Mouse (Mus musculus) small intestine, adult 2 months (tissue): Measurements from ENCODE around the gene Zwilch. TPM values are rescaled to one million over a fixed set of nuclear protein-coding genes. Genes with fewer than 3 reads are reported as not detected.
"Not testable (repeated sequence)": the region's sequence is repeated elsewhere in the genome, so short reads cannot be mapped to it uniquely, and the experiment has no call there.

ENCODE experiments used
- H3K27ac ChIP-seq: fragments of 200-500 bp; 2 replicates; pipeline ENCODE4 v1.5.1; 2012; ENCODE audit warnings: low read depth, low read length, control low read depth, inconsistent platforms; ENCODE audit not compliant: insufficient read depth
- H3K27me3 ChIP-seq: fragments of 200-500 bp; 2 replicates; pipeline ENCODE4 v1.6.1; 2012; ENCODE audit warnings: mild to moderate bottlenecking, moderate library complexity, low read length, inconsistent platforms; ENCODE audit not compliant: control insufficient read depth, insufficient read depth
- H3K36me3 ChIP-seq: fragments of 200-500 bp; 2 replicates; pipeline ENCODE4 v1.6.1; 2012; ENCODE audit warnings: mild to moderate bottlenecking, low read length, control low read depth, inconsistent platforms; ENCODE audit not compliant: control insufficient read depth, insufficient read depth
- H3K4me1 ChIP-seq: fragments of 200-500 bp; 2 replicates; pipeline ENCODE4 v1.6.1; 2012; ENCODE audit warnings: low read length, inconsistent platforms, mixed read lengths; ENCODE audit not compliant: control insufficient read depth, insufficient read depth, insufficient read length
- H3K4me3 ChIP-seq: fragments of 200-500 bp; 2 replicates; pipeline ENCODE4 v1.5.1; 2012; ENCODE audit warnings: low read depth, mild to moderate bottlenecking, control low read depth, inconsistent platforms, low read length, moderate library complexity
- CTCF ChIP-seq: fragments of 200-500 bp; IDR thresholded peaks from 2 replicates; pipeline ENCODE4 v1.5.1; 2012; ENCODE audit warnings: low read depth, mild to moderate bottlenecking, control low read depth, inconsistent platforms, low read length, moderate library complexity, mixed read lengths; ENCODE audit not compliant: insufficient replicate concordance, insufficient read length; ENCODE audit errors: extremely low read depth
- POLR2A ChIP-seq: fragments of 200-500 bp; IDR thresholded peaks from 2 replicates; pipeline ENCODE4 v1.6.1; 2012; ENCODE audit warnings: low read depth, mild to moderate bottlenecking, control low read depth, inconsistent platforms, low read length, moderate library complexity
- WGBS: fragments of 180-500 bp; shearing (Covaris S2); methylation state at CpG from one replicate; pipeline ENCODE4 v1.1.7; 2018; 5-methylcytosine and 5-hydroxymethylcytosine counted together
- polyA plus RNA-seq: library from polyadenylated mRNA; depleted of rRNA; stranded (reverse); fragments of >200 nt; gene quantifications from 2 replicates; pipeline ENCODE4 v1.2.3, GENCODE M21; 2012

Gene Zwilch
- polyA plus RNA-seq, 1 experiment = 1.9 TPM

DNA sequence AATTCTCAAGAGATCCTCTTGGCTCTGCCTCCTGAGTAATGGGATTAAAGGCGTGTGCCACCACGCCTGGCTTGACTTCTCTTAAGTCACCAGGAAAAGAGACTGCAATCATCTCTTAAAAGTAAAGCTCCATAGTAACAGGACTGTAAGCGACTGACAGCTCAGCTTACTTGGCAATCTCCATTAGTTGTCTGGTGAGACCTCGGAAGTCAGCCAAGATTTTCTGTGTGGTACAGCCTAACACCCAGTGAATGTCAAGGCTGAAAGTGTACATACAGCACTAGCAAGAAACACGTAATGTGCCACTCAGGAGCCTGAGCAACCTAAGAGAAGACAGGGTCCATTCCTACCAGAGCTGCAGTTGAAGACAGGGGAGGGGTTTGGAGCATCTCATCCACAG is 12.4 kb downstream of the Zwilch start:
- Histone ChIP-seq H3K4me3 (no peak overlapping the region), H3K4me1 (0 out of 2 replicates have a peak, but pooled peaks cover 2% of the 10 kb centered on the region), H3K27ac (no peak overlapping the region), H3K27me3 (no peaks in the 10 kb centered on the region), H3K36me3 (peaks cover 12% of the 10 kb centered on the region)
- 93% methylated on average over 5 of the region's 5 CpGs for WGBS
- TF ChIP-seq POLR2A (no peak), CTCF (no peak)

- 63% methylated on average over 1 of the region's 1 CpGs for whole genome bisulfite sequencing
Measured at GRCm38 (mm10) chr9:64156641-64157040, 16.3 kb downstream of the Zwilch start.

GRCm38 (mm10) chr9:64139879-64140278 is 33.0 kb downstream of the Zwilch start:
- H3K27ac ChIP-seq = no peak overlapping the region
- H3K4me3 ChIP-seq = no peak overlapping the region
- no peaks in the 10 kb centered on the region for H3K27me3 ChIP-seq
- no peaks in the 10 kb centered on the region for H3K4me1 ChIP-seq
- WGBS = 83% methylated on average over 9 of the region's 9 CpGs
- peaks cover 7% of the 10 kb centered on the region for H3K36me3 ChIP-seq
- TF ChIP-seq CTCF (peak; percentile 11; the same call in 1 of the 2 replicates), POLR2A (no peak)

More at GRCm38 (mm10) chr9:64156641-64157040, 16.3 kb downstream of the Zwilch start:
- Histone ChIP-seq H3K27ac (no peak overlapping the region), H3K4me1 (0 out of 2 replicates have a peak, but pooled peaks cover 2% of the 10 kb centered on the region), H3K27me3 (no peaks in the 10 kb centered on the region), H3K4me3 (no peak overlapping the region), H3K36me3 (peaks cover 13% of the 10 kb centered on the region)
- no peak for TF ChIP-seq POLR2A
- TF ChIP-seq CTCF = no peak

DNA sequence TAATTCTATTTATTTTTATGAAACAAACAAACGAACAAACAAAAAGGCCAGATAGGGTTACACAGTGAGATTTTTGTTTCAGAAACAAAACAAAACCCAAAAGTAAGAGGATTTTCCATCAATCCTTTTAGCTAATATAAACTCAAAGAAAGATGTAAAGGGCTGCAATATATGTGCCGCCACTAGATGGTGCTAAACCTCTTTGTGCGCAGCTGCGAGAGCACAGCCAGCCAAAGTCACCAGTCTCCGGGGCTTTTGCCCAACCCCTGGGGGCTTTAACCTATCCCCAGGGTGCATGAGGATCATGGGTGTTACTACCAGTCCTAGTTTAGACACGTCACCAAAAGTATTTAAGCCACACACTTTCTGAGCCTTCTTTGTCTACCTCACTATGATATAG is 34.0 kb downstream of the Zwilch start:
- H3K4me3 ChIP-seq, H3K27me3 ChIP-seq, H3K36me3 ChIP-seq, H3K27ac ChIP-seq, H3K4me1 ChIP-seq: not testable (repeated sequence)
- 4% methylated on average over 6 of the region's 6 CpGs for WGBS
- TF ChIP-seq CTCF = peak; percentile 62; the same call in 1 of the 2 replicates

DNA sequence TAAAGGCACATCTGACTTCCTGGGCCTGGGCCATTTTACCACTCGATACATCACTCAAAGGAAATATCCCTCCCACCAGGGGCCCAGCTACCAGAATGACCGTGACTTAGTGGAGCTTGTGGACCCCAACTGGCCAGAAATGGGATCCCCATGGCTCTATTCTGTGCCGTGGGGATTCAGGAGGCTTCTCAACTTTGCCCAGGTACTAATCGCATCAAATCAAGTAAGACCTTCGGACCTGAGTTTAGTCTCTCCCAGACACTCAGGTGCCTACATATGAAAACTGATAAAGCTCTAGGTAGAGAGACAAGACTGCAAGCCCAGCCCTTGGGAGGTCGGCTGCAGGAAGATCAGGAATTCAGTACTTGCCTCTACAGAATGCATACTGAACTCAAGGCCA is 41.3 kb downstream of the Zwilch start:
- no peak for TF ChIP-seq POLR2A
- TF ChIP-seq CTCF = no peak
- Histone ChIP-seq H3K4me1 (peaks cover 11% of the 10 kb centered on the region; the same call in 1 of the 2 replicates), H3K27ac (peak overlapping the region; percentile 71), H3K4me3 (no peak overlapping the region), H3K36me3 (no peaks in the 10 kb centered on the region), H3K27me3 (no peaks in the 10 kb centered on the region)
- 45% methylated on average over 6 of the region's 6 CpGs for WGBS

- Histone ChIP-seq H3K27me3 (no peaks in the 10 kb centered on the region), H3K27ac (no peak overlapping the region), H3K4me3 (no peak overlapping the region), H3K36me3 (no peaks in the 10 kb centered on the region), H3K4me1 (peaks cover 10% of the 10 kb centered on the region; the same call in 1 of the 2 replicates)
- WGBS = 72% methylated on average over 12 of the region's 12 CpGs
- TF ChIP-seq POLR2A (no peak), CTCF (no peak)
Measured at GRCm38 (mm10) chr9:64126121-64126520, 46.8 kb downstream of the Zwilch start.

- peak overlapping the region; percentile 12; the same call in 1 of the 2 replicates for H3K27ac ChIP-seq
- H3K4me3 ChIP-seq = no peak overlapping the region
- 76% methylated on average over 3 of the region's 3 CpGs for WGBS
- TF ChIP-seq POLR2A (no peak), CTCF (no peak)
- H3K4me1 ChIP-seq = peaks cover 9% of the 10 kb centered on the region; the same call in 1 of the 2 replicates
- no peaks in the 10 kb centered on the region for H3K27me3 ChIP-seq
- no peaks in the 10 kb centered on the region for H3K36me3 ChIP-seq
Measured at GRCm38 (mm10) chr9:64125307-64125706, 47.6 kb downstream of the Zwilch start.

DNA sequence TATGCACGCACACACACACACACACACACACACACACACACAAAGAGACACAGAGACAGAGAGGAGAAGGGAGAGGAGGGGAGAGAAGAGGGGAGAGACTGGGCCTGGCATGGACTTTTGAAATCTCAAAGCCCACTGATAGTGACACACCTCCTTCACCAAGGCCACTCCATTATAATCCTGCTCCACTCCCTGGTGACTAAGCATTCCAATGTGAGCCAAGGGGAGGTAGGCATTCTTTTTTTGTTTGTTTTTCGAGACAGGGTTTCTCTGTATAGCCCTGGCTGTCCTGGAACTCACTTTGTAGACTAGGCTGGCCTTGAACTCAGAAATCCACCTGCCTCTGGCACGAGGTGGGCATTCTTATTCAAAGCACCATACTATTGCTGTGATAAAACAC is 48.1 kb downstream of the Zwilch start:
- peak overlapping the region; percentile 33; the same call in 1 of the 2 replicates for H3K27ac ChIP-seq
- H3K4me3 ChIP-seq, H3K36me3 ChIP-seq, H3K4me1 ChIP-seq, H3K27me3 ChIP-seq: not testable (repeated sequence)
- 46% methylated on average over 3 of the region's 3 CpGs for WGBS
